Mouse (Mus musculus) monocyte, adult 5-6 weeks (primary cell): ENCODE results near the gene Cbx5. TPM values are rescaled to one million over a fixed set of nuclear protein-coding genes. Genes with fewer than 3 reads are reported as not detected.

Source experiments
- ATAC-seq: fragments of 153-309, 156-312 bp; replicated peaks from 2 replicates; pipeline ENCODE4 v1.8.0; 2017; ENCODE audit warnings: mild to moderate bottlenecking; ENCODE audit not compliant: low TSS enrichment, insufficient number of reproducible peaks, severe bottlenecking, poor library complexity, low FRiP score
- total RNA-seq: library from RNA; stranded (forward); fragments of 200-1000, 200-491, 200-594 nt; gene quantifications from 3 replicates; pipeline ENCODE4 v1.2.3, GENCODE M21; 2017

Cbx5 gene
- total RNA-seq, 1 experiment from 2014 or later = 33.9 TPM

DNA sequence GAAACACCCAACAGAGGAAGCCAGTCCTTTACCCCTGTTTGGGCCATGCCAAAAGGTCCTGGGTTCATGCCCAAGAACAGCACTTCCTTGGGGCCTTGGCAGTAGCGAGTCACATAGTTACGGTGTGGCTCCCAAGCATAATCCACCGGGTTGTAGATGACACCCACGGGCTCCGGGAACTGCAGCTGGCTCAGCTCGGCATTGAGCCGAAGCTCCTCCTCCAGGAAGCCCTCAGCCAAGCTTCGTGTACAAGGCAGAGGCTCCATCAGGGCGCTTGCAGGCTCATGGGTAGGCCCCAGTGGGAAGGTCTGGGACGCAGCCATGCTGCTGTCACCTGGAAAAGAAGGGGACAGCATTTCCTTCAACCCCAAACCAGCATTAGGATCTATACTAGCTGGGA lies 82.0 kb downstream of the Cbx5 start:
- no peak for ATAC-seq

DNA sequence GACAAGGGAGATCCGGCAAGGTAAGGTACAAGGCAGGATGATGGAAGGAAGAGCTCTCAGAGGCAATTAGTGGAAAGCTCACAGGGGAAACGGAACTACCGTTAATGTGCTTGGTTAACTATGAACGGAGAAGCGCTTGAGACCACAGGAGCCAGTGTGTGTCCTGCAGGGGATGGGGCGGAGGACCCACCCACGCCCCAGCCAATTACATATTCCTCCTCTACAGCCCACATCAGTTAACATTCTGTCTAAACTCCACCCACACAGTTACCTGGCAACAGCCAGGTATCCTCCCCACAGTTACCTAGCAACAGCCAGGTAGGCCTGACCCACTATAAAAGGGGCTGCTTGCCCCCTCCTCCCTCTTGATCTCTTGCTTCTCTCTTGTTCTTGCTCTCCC lies 82.7 kb downstream of the Cbx5 start:
- ATAC-seq = no peak

DNA sequence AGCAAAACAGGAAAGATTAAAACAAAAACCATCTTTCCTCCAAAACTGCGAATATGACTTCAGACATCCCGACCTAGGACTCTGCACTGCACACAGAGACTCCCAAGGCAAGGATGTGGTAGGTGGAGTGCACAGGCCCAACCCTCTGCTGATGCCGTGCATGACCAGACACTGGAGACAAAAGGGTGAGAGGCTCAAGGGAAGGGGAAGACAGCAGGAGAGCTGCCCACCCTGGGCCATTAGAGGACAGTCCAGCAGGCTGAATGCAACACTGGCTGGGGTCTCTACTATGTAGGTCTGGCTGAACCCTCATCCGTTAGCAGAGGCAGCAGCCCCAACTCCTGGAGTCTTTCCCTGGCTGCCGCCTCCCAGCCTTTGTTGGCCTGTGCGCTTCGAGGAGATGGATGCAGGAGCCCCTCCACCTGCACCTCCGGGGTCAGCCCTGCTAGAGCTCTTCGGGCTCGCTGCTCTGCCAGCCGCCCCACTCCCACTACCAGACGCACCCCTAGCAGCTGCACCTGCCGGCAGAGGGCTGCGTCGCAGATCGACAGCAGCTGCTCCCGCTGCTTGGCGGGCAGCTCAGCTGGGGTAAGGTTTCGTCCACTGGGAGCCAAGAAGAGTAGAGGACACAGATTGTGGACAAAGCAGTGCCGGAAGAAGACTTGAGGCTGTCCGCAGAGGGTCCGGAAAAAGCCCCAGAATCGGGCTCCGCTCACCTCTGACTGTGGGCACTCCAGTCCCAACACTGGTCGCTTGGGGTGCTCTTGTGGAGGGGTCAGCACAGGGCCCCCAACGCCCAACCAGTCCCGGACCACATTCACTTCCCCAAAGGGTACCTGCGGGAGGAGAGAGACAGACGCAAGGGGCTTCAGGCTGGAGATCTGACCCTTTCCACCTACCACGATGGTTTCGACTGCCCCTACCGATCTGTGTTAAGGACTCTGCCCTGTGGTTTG lies 84.0 kb downstream of the Cbx5 start:
- no peak for ATAC-seq

DNA sequence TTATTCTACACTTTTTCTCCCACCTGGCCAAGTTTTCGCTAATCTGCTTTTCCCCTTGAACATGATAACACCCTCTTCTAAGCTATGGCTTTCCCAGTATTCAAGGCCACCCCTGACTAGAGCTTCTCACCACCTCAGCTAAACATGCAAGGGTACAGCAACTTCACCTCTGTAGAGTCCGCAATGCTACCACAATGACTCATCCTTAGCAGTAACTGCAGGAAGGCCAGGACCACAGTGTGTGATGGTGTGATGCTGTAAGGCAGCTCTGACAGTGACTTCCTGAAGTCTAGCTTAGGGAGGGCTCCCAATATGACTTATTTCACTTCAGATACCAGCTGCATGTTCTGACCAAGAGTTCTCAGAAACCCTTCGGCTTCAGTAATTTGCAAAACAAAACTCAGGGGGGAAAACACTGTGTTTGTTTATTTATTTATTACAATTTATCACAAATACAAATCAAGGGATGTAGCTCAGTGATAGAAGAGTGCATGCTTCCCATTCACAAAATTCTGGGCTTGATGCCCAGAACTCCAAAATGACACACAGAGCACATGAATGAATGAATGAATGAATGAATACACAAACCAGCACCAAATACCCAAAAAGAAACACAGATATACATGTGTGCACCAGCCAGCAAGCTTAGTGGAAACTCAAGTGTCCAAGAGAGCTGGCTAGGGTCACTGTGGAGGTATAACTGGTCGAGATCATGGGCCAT lies 86.6 kb downstream of the Cbx5 start:
- ATAC-seq = peak; percentile 80

DNA sequence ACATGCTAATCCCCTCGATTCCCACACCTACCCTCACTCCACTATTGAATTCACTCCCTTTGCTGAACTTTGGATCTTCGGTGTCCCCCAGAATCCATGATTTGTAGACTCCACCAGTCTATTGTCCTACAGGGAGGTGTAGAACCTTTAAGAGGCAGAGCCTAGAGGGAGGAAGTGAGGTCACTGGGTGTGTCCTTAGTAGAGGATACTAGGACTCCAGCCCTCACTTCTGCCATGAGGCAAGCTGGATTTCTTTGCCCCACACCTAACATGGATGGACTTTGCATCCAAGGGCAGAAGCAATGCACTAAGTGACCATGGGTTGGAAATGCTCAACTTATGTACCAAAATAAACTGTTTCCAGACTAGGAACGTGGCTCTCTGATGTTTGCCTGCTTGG lies 87.2 kb downstream of the Cbx5 start:
- no peak for ATAC-seq

DNA sequence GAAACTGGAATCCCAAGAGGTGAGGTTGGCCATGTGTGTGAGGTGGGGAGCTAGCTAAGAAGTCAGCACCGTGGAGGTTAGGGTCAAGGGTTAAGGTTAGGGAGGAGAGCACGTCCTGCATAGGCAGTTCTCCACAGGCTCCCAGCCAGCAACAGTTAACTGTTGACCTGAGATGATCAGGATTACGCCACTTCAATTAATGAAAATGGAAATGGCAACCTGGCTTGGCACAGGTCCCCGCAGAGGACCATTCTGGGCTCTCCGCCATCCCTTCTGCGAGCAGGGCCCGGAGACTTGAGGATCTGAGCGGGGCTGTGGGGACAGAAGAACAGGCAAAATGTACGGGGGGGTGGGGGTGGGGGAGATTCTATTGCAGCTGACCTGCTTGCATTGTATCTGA lies 91.8 kb downstream of the Cbx5 start:
- ATAC-seq = no peak

DNA sequence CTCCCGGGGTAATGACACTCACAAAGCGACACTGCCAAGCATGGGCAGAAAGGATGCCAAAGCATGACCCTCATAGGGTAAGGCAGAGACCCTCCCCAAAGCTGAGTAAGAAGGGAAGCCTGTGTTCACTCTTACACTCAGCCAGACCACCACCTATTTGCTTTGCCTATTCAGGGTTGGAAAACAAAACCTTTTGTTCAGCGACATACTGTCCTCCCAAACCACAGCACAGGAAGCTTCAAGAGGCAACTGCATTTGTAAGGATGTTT lies 92.3 kb downstream of the Cbx5 start:
- no peak for ATAC-seq

DNA sequence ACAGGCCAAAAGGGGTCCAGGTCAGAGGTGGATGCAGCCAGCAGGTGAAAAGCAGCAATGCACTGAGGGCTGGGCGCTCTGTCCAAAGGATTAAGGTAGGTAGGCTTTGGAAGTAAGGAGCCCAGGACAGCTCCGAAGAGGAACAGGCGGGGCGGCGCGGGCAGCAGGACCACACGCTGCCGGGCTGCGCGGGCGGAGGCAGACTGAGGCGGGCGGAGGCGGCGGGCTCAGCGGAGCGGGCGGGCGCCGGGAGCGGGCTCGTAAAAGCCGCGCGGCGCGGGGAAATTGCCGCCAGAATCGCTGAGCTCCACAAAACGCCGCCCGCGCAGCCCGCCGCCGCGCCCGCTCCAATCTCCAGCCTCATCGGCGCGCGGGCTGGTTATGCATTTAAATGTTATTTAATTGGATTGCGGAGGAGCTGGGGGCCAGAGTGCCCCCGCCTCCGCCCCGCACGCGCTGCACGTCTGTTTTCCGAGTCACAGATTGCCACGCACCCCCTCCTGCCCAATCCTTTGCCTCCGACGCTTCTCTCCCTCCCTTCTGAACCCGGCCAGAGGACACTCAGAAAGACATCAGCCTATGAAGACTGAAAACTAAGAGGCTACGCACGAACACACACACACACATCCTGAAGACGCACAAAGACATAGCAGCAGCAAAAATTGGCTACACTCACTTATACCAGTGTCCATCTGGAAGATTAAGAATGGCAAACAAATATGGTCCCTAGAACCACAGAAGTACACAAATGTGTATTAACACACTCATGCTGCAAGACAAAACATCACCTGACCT lies 92.8 kb downstream of the Cbx5 start:
- no peak for ATAC-seq

DNA sequence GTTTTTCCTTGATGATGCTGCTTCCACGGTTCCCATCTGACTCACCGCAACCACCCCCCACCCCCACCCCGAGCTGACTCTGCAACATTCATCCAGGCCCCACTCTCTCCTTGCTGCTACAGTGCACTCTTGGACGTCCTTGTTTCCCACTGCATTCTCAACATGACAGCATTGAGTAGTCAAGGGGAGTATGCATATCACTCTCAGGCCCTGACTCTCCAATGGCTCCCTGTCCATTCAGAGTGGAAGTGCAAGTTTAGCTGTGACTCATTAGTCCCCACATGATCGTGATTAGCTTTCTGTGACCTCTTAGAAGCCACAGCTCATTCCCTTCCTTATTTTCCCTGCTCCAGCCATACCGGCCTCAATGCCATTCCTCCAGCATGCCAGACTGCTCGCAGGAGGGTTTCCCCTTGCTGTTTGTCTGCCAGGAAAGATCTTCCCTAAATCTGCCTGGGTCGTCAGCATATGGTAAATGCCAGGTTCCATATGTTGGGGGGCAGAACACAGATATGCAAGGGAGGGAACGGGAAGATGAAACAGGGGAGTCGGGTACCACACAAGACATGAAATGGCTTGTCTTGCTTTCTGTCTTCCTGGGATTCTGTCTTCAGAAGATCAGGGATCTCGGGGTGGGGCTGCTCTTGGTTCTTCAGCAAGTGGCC lies 93.8 kb downstream of the Cbx5 start:
- no peak for ATAC-seq

DNA sequence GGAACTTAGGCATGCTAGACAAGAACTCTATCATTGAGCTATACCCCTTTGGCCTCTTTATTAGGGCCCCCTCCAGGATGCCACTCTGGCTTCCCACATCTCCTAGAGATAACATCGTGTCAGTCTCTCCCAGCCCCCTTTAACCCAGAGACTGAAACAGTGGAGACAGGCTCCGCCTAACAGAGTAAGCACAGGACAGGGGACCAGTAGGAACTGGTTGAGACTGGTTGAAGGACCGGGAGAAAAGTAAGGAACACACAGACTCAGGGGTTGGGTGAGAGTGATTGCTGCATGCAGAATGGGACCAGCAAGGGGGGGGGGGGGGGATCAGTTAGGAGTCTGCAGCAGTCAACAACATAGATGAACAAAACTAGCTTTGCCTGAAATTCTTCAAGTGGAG lies 95.4 kb downstream of the Cbx5 start:
- no peak for ATAC-seq

Other genes with a start within 250 kb of the Cbx5 start
- gene Hoxc8, start 249.2 kb downstream of the Cbx5 start, total RNA-seq = not detected in 3 replicates
- gene Hoxc6, start 241.6 kb downstream of the Cbx5 start, total RNA-seq = not detected in 3 replicates
- gene Hoxc4, start 220.9 kb downstream of the Cbx5 start, total RNA-seq = 0.57 TPM in 1 of 3 replicates, not detected in the others
- gene Smug1, start 72.7 kb downstream of the Cbx5 start, total RNA-seq = 3.2 to 7.1 TPM (median 5.3 TPM) in 3 replicates
- 482 to 520 TPM (median 483 TPM) in 3 replicates for gene Hnrnpa1, start 616 bp upstream of the Cbx5 start, total RNA-seq
- 85.2 to 136 TPM (median 112 TPM) in 3 replicates for gene Nfe2, start 18.6 kb upstream of the Cbx5 start, total RNA-seq
- gene Copz1, start 32.9 kb upstream of the Cbx5 start, total RNA-seq = 47.5 to 52.5 TPM (median 50.3 TPM) in 3 replicates
- 0.53 to 1.2 TPM (median 0.87 TPM) in 3 replicates for gene Gpr84, start 70.8 kb upstream of the Cbx5 start, total RNA-seq
- gene Zfp385a, start 100.3 kb upstream of the Cbx5 start, total RNA-seq = 0.85 to 3.7 TPM (median 1.7 TPM) in 3 replicates
- gene Itga5, start 126.9 kb upstream of the Cbx5 start, total RNA-seq = 3.1 to 26.6 TPM (median 11.4 TPM) in 3 replicates
- gene Gtsf1, start 190.7 kb upstream of the Cbx5 start, total RNA-seq = not detected in 3 replicates
- gene Gtsf2, start 208.7 kb upstream of the Cbx5 start, total RNA-seq = 4.0 TPM in 1 of 3 replicates, not detected in the others
- gene Nckap1l, start 214.0 kb upstream of the Cbx5 start, total RNA-seq = 272 to 295 TPM (median 278 TPM) in 3 replicates